Mouse (Mus musculus): ENCODE data around the gene Katnal1.

DNA sequence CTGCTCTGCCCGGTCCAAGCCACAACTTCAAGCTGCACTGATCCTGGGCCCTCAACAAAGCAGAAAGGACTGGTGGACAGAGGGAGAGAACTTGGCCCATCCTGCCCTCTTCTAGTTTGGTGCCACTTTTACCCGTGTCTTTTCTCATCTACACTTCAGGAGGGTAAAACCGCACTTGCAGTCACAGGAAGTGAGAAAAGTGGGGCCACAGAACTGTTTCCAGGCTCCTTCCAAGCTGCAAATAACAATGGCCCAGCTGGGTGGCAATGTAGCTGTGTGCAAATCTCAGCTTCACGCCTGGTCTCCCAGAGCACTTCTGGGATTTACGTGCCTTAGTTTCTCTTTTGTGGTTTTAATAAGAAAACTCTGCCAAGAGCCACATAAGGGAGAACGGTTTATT lies 61.4 kb downstream of the Katnal1 start:
- TF ChIP-seq CTCF (IDR thresholded peaks at IDR 0.05; ENCODE audit: borderline replicate concordance, control insufficient read depth, extremely low read depth, insufficient read depth, low read length, poor library complexity) (no peak), POLR2A (IDR thresholded peaks at IDR 0.05; ENCODE audit: control insufficient read depth, extremely low read depth, insufficient read depth, low read length, poor library complexity) (no peak)
